Mouse (Mus musculus): ENCODE results near the gene Pik3cb.

DNA sequence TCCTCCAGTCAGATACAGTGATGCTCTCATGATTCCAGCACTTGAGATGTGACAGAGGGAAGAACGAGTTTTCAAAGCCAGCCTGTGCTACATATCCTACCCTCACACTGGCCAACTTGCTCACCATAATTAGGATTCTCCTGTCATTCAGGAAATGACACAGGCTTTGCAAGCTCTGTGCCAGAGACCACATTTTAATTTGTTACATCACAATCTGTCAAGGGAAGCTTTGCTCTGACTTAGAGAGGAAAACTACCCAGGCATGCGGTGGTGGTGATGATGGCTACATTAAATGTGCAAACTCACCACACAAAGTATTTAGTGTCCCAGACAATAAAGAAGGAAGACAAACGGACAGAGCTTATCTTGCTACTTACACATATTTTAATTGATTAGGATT, 59.1 kb downstream of the Pik3cb start:
- TF ChIP-seq CTCF (IDR thresholded peaks at IDR 0.05), result no peak
- TF ChIP-seq EP300 (IDR thresholded peaks at IDR 0.05), result no peak
